Mouse (Mus musculus) neural tube, embryonic 11.5 days (tissue): ENCODE data around the gene Kbtbd6. TPM values are rescaled to one million over a fixed set of nuclear protein-coding genes. Genes with fewer than 3 reads are reported as not detected.

Source experiments
- polyA plus RNA-seq: library from polyadenylated mRNA; unstranded; fragments of >200 nt; fragmentation: Nextera tagmentation; extraction: Ambion mirVana; gene quantifications from 2 replicates; pipeline ENCODE4 v1.2.1, GENCODE M21; 2014

The Kbtbd6 gene
- polyA plus RNA-seq, 1 experiment from 2014 or later = 6.3 TPM

Other genes starting within 250 kb of the Kbtbd6 start
- not detected in 2 replicates for gene Zfp957, start 204.5 kb upstream of the Kbtbd6 start, polyA plus RNA-seq
- 46.2 and 51.8 TPM in 2 replicates for gene Rgcc, start 150.2 kb upstream of the Kbtbd6 start, polyA plus RNA-seq
- gene Naa16, start 61.1 kb upstream of the Kbtbd6 start, polyA plus RNA-seq = 35.5 and 38.8 TPM in 2 replicates
- gene Mtrf1, start 54.1 kb upstream of the Kbtbd6 start, polyA plus RNA-seq = 11.7 and 11.8 TPM in 2 replicates
- gene Kbtbd7, start 25.3 kb upstream of the Kbtbd6 start, polyA plus RNA-seq = 18.4 and 19.9 TPM in 2 replicates
- 8.2 and 8.3 TPM in 2 replicates for gene Elf1, start 29.4 kb downstream of the Kbtbd6 start, polyA plus RNA-seq
- gene Wbp4, start 29.7 kb downstream of the Kbtbd6 start, polyA plus RNA-seq = 57.8 TPM in 2 replicates
- gene Sugt1, start 135.9 kb downstream of the Kbtbd6 start, polyA plus RNA-seq = 153 and 156 TPM in 2 replicates
- 13.3 and 15.3 TPM in 2 replicates for gene Cnmd, start 210.3 kb downstream of the Kbtbd6 start, polyA plus RNA-seq